Mouse (Mus musculus) embryonic facial prominence, embryonic 11.5 days (tissue): ENCODE measurements around the gene Pak4. TPM values are rescaled to one million over a fixed set of nuclear protein-coding genes. Genes with fewer than 3 reads are reported as not detected.

ENCODE experiments used
- microRNA-seq: library from miRNA; unstranded; fragments of <30 nt; microRNA quantifications from one replicate; pipeline ENCODE4, GENCODE M21; 2016; ENCODE audit warnings: borderline number of aligned reads
- polyA plus RNA-seq: library from polyadenylated mRNA; unstranded; fragments of >200 nt; fragmentation: Nextera tagmentation; extraction: Ambion mirVana; gene quantifications from 2 replicates; pipeline ENCODE4 v1.2.1, GENCODE M21; 2014

The Pak4 gene
- polyA plus RNA-seq, 1 experiment from 2014 or later, result 25.6 TPM

Small RNA genes within 50 kb of the gene (microRNA-seq; reads per million reads assigned to microRNA genes)
- 1.9 reads per million for gene Mir7049

Other genes starting within 250 kb of the Pak4 start
- 988 and 991 TPM in 2 replicates for gene Rps16, start 247.5 kb downstream of the Pak4 start, polyA plus RNA-seq
- 38.8 and 50.0 TPM in 2 replicates for gene Plekhg2, start 225.6 kb downstream of the Pak4 start, polyA plus RNA-seq
- 4.7 and 5.5 TPM in 2 replicates for gene Zfp36, start 217.9 kb downstream of the Pak4 start, polyA plus RNA-seq
- 50.1 and 50.6 TPM in 2 replicates for gene Med29, start 205.5 kb downstream of the Pak4 start, polyA plus RNA-seq
- gene Paf1, start 205.2 kb downstream of the Pak4 start, polyA plus RNA-seq, result 80.0 and 81.4 TPM in 2 replicates
- 8.3 and 8.9 TPM in 2 replicates for gene Gmfg, start 160.7 kb downstream of the Pak4 start, polyA plus RNA-seq
- 4.4 and 5.7 TPM in 2 replicates for gene Lrfn1, start 146.2 kb downstream of the Pak4 start, polyA plus RNA-seq
- gene Ifnl2, start 87.7 kb downstream of the Pak4 start, polyA plus RNA-seq, result not detected in 2 replicates
- not detected in 2 replicates for gene Ifnl3, start 75.3 kb downstream of the Pak4 start, polyA plus RNA-seq
- gene Sycn, start 57.3 kb downstream of the Pak4 start, polyA plus RNA-seq, result not detected in 2 replicates
- gene Nccrp1, start 50.9 kb downstream of the Pak4 start, polyA plus RNA-seq, result not detected in 2 replicates
- gene Samd4b, start within 50 bp of the Pak4 start, polyA plus RNA-seq, result 29.4 and 30.9 TPM in 2 replicates
- gene Acp7, start 33.1 kb upstream of the Pak4 start, polyA plus RNA-seq, result not detected in 2 replicates
- 6.1 and 7.2 TPM in 2 replicates for gene Fbxo27, start 94.7 kb upstream of the Pak4 start, polyA plus RNA-seq
- 11.6 and 13.0 TPM in 2 replicates for gene Fbxo17, start 118.6 kb upstream of the Pak4 start, polyA plus RNA-seq
- 145 and 151 TPM in 2 replicates for gene Mrps12, start 143.6 kb upstream of the Pak4 start, polyA plus RNA-seq
- 28.2 and 29.9 TPM in 2 replicates for gene Sars2, start 143.8 kb upstream of the Pak4 start, polyA plus RNA-seq
- gene Ccer2, start 158.0 kb upstream of the Pak4 start, polyA plus RNA-seq, result 1.5 and 2.0 TPM in 2 replicates
- 65.6 and 67.2 TPM in 2 replicates for gene Sirt2, start 168.6 kb upstream of the Pak4 start, polyA plus RNA-seq
- 33.4 and 41.0 TPM in 2 replicates for gene Nfkbib, start 169.3 kb upstream of the Pak4 start, polyA plus RNA-seq
- gene Rinl, start 190.8 kb upstream of the Pak4 start, polyA plus RNA-seq, result 2.3 and 3.2 TPM in 2 replicates
- 328 and 350 TPM in 2 replicates for gene Hnrnpl, start 210.4 kb upstream of the Pak4 start, polyA plus RNA-seq
- gene Ech1, start 227.0 kb upstream of the Pak4 start, polyA plus RNA-seq, result 103 and 106 TPM in 2 replicates
- gene Lgals4, start 235.7 kb upstream of the Pak4 start, polyA plus RNA-seq, result 1.5 and 1.9 TPM in 2 replicates